Mouse (Mus musculus): ENCODE results near the gene Ihh. TPM values are rescaled to one million over a fixed set of nuclear protein-coding genes. Genes with fewer than 3 reads are reported as not detected.

The Ihh gene
- polyA plus RNA-seq, 1 experiment, result 0.38 TPM

GRCm38 (mm10) chr1:74947986-74948670, 3.3 kb downstream of the Ihh start:
- TF ChIP-seq POLR2A (IDR thresholded peaks at IDR 0.05; ENCODE audit: borderline replicate concordance, low read depth, low read length) (no peak), CTCF (IDR thresholded peaks at IDR 0.05; ENCODE audit: low read depth, low read length) (no peak; the same call in 1 of the 2 replicates)
- Histone ChIP-seq H3K27ac (ENCODE audit: insufficient read depth, low read depth, low read length) (no peak overlapping the region), H3K4me1 (ENCODE audit: control insufficient read depth, insufficient read depth, low read length) (no peaks in the 10 kb centered on the region), H3K4me3 (ENCODE audit: insufficient read depth, low read length) (peak overlapping the region; percentile 28)

- Histone ChIP-seq H3K4me3 (ENCODE audit: insufficient read depth, low read length) (no peak overlapping the region), H3K27ac (ENCODE audit: insufficient read depth, low read depth, low read length) (no peak overlapping the region), H3K4me1 (ENCODE audit: control insufficient read depth, insufficient read depth, low read length) (no peaks in the 10 kb centered on the region)
- TF ChIP-seq POLR2A (IDR thresholded peaks at IDR 0.05; ENCODE audit: borderline replicate concordance, low read depth, low read length), result no peak
- TF ChIP-seq CTCF (IDR thresholded peaks at IDR 0.05; ENCODE audit: low read depth, low read length), result no peak
These were observed 9.7 kb downstream of the Ihh start for GRCm38 (mm10) chr1:74941651-74942360.

GRCm38 (mm10) chr1:74939762-74940161, 11.7 kb downstream of the Ihh start:
- Histone ChIP-seq H3K4me1 (ENCODE audit: control insufficient read depth, insufficient read depth, low read length) (no peaks in the 10 kb centered on the region), H3K4me3 (ENCODE audit: insufficient read depth, low read length) (no peak overlapping the region), H3K27ac (ENCODE audit: insufficient read depth, low read depth, low read length) (no peak overlapping the region)
- TF ChIP-seq CTCF (IDR thresholded peaks at IDR 0.05; ENCODE audit: low read depth, low read length) (no peak), POLR2A (IDR thresholded peaks at IDR 0.05; ENCODE audit: borderline replicate concordance, low read depth, low read length) (no peak)

GRCm38 (mm10) chr1:74936221-74936830, 15.1 kb downstream of the Ihh start:
- no peaks in the 10 kb centered on the region for H3K4me1 ChIP-seq (ENCODE audit: control insufficient read depth, insufficient read depth, low read length)
- TF ChIP-seq CTCF (IDR thresholded peaks at IDR 0.05; ENCODE audit: low read depth, low read length), result no peak
- no peak for TF ChIP-seq POLR2A (IDR thresholded peaks at IDR 0.05; ENCODE audit: borderline replicate concordance, low read depth, low read length)
- H3K27ac ChIP-seq (ENCODE audit: insufficient read depth, low read depth, low read length), result no peak overlapping the region
- no peak overlapping the region for H3K4me3 ChIP-seq (ENCODE audit: insufficient read depth, low read length)

- Histone ChIP-seq H3K27ac (ENCODE audit: insufficient read depth, low read depth, low read length) (no peak within 1 kb of the TSS), H3K4me1 (ENCODE audit: control insufficient read depth, insufficient read depth, low read length) (no peaks in the 10 kb centered on the region), H3K4me3 (ENCODE audit: insufficient read depth, low read length) (no peak within 1 kb of the TSS)
- TF ChIP-seq POLR2A (IDR thresholded peaks at IDR 0.05; ENCODE audit: borderline replicate concordance, low read depth, low read length) (no peak), CTCF (IDR thresholded peaks at IDR 0.05; ENCODE audit: low read depth, low read length) (no peak)
These were observed 16.1 kb downstream of the Ihh start, which contains the start of gene Cfap65 for GRCm38 (mm10) chr1:74935402-74935801. TSS of gene Cfap65 (minus strand) at chr1:74935599.

- TF ChIP-seq POLR2A (IDR thresholded peaks at IDR 0.05; ENCODE audit: borderline replicate concordance, low read depth, low read length) (no peak), CTCF (IDR thresholded peaks at IDR 0.05; ENCODE audit: low read depth, low read length) (no peak)
- no peaks in the 10 kb centered on the region for H3K4me1 ChIP-seq (ENCODE audit: control insufficient read depth, insufficient read depth, low read length)
- H3K4me3 ChIP-seq (ENCODE audit: insufficient read depth, low read length), result no peak overlapping the region
- H3K27ac ChIP-seq (ENCODE audit: insufficient read depth, low read depth, low read length), result no peak overlapping the region
These were observed 23.7 kb downstream of the Ihh start for GRCm38 (mm10) chr1:74927621-74928296.

- no peak for TF ChIP-seq POLR2A (IDR thresholded peaks at IDR 0.05; ENCODE audit: borderline replicate concordance, low read depth, low read length)
- peak; percentile 76 for TF ChIP-seq CTCF (IDR thresholded peaks at IDR 0.05; ENCODE audit: low read depth, low read length)
- no peak overlapping the region for H3K27ac ChIP-seq (ENCODE audit: insufficient read depth, low read depth, low read length)
- H3K4me1 ChIP-seq (ENCODE audit: control insufficient read depth, insufficient read depth, low read length), result no peaks in the 10 kb centered on the region
- no peak overlapping the region for H3K4me3 ChIP-seq (ENCODE audit: insufficient read depth, low read length)
These were observed 24.8 kb downstream of the Ihh start for GRCm38 (mm10) chr1:74926721-74927120.

GRCm38 (mm10) chr1:74924464-74924863, 27.0 kb downstream of the Ihh start:
- no peak overlapping the region for H3K27ac ChIP-seq (ENCODE audit: insufficient read depth, low read depth, low read length)
- no peak overlapping the region for H3K4me3 ChIP-seq (ENCODE audit: insufficient read depth, low read length)
- TF ChIP-seq CTCF (IDR thresholded peaks at IDR 0.05; ENCODE audit: low read depth, low read length) (no peak), POLR2A (IDR thresholded peaks at IDR 0.05; ENCODE audit: borderline replicate concordance, low read depth, low read length) (no peak)
- H3K4me1 ChIP-seq (ENCODE audit: control insufficient read depth, insufficient read depth, low read length), result no peaks in the 10 kb centered on the region

- no peak overlapping the region for H3K4me3 ChIP-seq (ENCODE audit: insufficient read depth, low read length)
- no peaks in the 10 kb centered on the region for H3K4me1 ChIP-seq (ENCODE audit: control insufficient read depth, insufficient read depth, low read length)
- H3K27ac ChIP-seq (ENCODE audit: insufficient read depth, low read depth, low read length), result no peak overlapping the region
- TF ChIP-seq CTCF (IDR thresholded peaks at IDR 0.05; ENCODE audit: low read depth, low read length) (no peak), POLR2A (IDR thresholded peaks at IDR 0.05; ENCODE audit: borderline replicate concordance, low read depth, low read length) (no peak)
These were observed 35.8 kb downstream of the Ihh start for GRCm38 (mm10) chr1:74915706-74916105.
